Mouse (Mus musculus) CH12.LX (cell line): Measurements from ENCODE around the gene Plekhn1. TPM values are rescaled to one million over a fixed set of nuclear protein-coding genes. Genes with fewer than 3 reads are reported as not detected.

Experiments
- DNase-seq: peaks from one replicate; pipeline ENCODE4 v3.0.0-alpha.2; 2013; ENCODE audit errors: extremely low read depth
- H3K27ac ChIP-seq: 2 replicates; pipeline ENCODE4 v1.5.1; 2012; ENCODE audit warnings: low read depth, mild to moderate bottlenecking, control low read depth, moderate library complexity; ENCODE audit not compliant: insufficient read depth
- H3K27me3 ChIP-seq: replicated peaks from 2 replicates; pipeline ENCODE3; 2012; ENCODE audit warnings: inconsistent platforms
- H3K36me3 ChIP-seq, 2 experiments: replicated peaks in 1 of 2; 2 replicates each; pipeline versions ENCODE3 to v1.6.1; 2012; ENCODE audit warnings: inconsistent platforms in 1 of 2, low read length in 1 of 2, mild to moderate bottlenecking in 1 of 2, mixed read lengths in 1 of 2, moderate library complexity in 1 of 2; ENCODE audit not compliant: control insufficient read depth in 1 of 2, insufficient read depth in 1 of 2
- H3K4me1 ChIP-seq, 2 experiments: 2 replicates each; pipeline ENCODE4 v1.6.1; 2012; ENCODE audit warnings: inconsistent platforms in 1 of 2, moderate library complexity in 1 of 2; ENCODE audit not compliant: insufficient read depth in 2 of 2, control insufficient read depth in 1 of 2
- H3K4me2 ChIP-seq: 2 replicates; pipeline ENCODE4 v1.6.1; 2012; ENCODE audit warnings: low read depth, mild to moderate bottlenecking, control low read depth; ENCODE audit not compliant: poor library complexity, insufficient read depth, severe bottlenecking
- H3K4me3 ChIP-seq, 3 experiments: fragments of 150-350 bp in 1 of 3; sonication (generic) in 1 of 3; replicated peaks in 1 of 3; 2 replicates each; pipeline versions ENCODE3 to v1.5.1; 2011 to 2012; ENCODE audit warnings: low read depth in 2 of 3, low read length in 2 of 3, mild to moderate bottlenecking in 2 of 3, moderate library complexity in 2 of 3, control low read depth in 1 of 3, improper control_type of control experiment in 1 of 3, inconsistent platforms in 1 of 3, mixed read lengths in 1 of 3; ENCODE audit not compliant: poor library complexity in 1 of 3
- H3K79me2 ChIP-seq: replicated peaks from 2 replicates; pipeline ENCODE4 v1.6.1; 2012; ENCODE audit warnings: mild to moderate bottlenecking, moderate library complexity; ENCODE audit not compliant: control insufficient read depth, poor library complexity, insufficient read depth, severe bottlenecking; ENCODE audit errors: extremely low read depth
- H3K9ac ChIP-seq: 2 replicates; pipeline ENCODE4 v1.6.1; 2012; ENCODE audit warnings: low read depth, mild to moderate bottlenecking, control low read depth, moderate library complexity; ENCODE audit not compliant: insufficient read depth
- H3K9me3 ChIP-seq: replicated peaks from 2 replicates; pipeline ENCODE3; 2012; ENCODE audit warnings: low read length, inconsistent platforms, mixed read lengths
- CHD1 ChIP-seq: IDR thresholded peaks from 2 replicates; pipeline ENCODE4 v1.6.1; 2012; ENCODE audit warnings: low read depth, low read length, improper control_type of control experiment, inconsistent platforms
- CHD2 ChIP-seq: IDR thresholded peaks from 2 replicates; pipeline ENCODE4 v1.6.1; 2011; ENCODE audit warnings: low read length, improper control_type of control experiment
- CTCF ChIP-seq, 2 experiments: IDR thresholded peaks in 1 of 2; conservative IDR thresholded peaks in 1 of 2; 2 replicates each; pipeline ENCODE4 v1.5.1; 2011 to 2012; ENCODE audit warnings: low read depth in 2 of 2, low read length in 2 of 2, improper control_type of control experiment in 1 of 2, inconsistent platforms in 1 of 2, mild to moderate bottlenecking in 1 of 2, moderate library complexity in 1 of 2
- E2F4 ChIP-seq: IDR thresholded peaks from 2 replicates; pipeline ENCODE4 v1.6.1; 2011; ENCODE audit warnings: low read depth, low read length, improper control_type of control experiment; ENCODE audit not compliant: insufficient replicate concordance
- EP300 ChIP-seq: IDR thresholded peaks from 2 replicates; pipeline ENCODE4 v1.6.1; 2011; ENCODE audit warnings: low read length, improper control_type of control experiment
- HCFC1 ChIP-seq: IDR thresholded peaks from 2 replicates; pipeline ENCODE4 v1.6.1; 2012; ENCODE audit warnings: low read depth, mild to moderate bottlenecking, inconsistent platforms, low read length, improper control_type of control experiment
- IRF4 ChIP-seq: IDR thresholded peaks from 2 replicates; pipeline ENCODE4 v1.6.1; 2014; ENCODE audit warnings: low read depth, mild to moderate bottlenecking, inconsistent platforms, low read length, improper control_type of control experiment
- JUN ChIP-seq: IDR thresholded peaks from 2 replicates; pipeline ENCODE4 v1.6.1; 2011; ENCODE audit warnings: low read depth, mild to moderate bottlenecking, low read length, improper control_type of control experiment, moderate library complexity; ENCODE audit not compliant: insufficient read depth
- JUND ChIP-seq: conservative IDR thresholded peaks from 2 replicates; pipeline ENCODE4 v1.6.1; 2011; ENCODE audit warnings: low read depth, low read length, improper control_type of control experiment
- KAT2A ChIP-seq: IDR thresholded peaks from 2 replicates; pipeline ENCODE4 v1.6.1; 2012; ENCODE audit warnings: low read length, improper control_type of control experiment, inconsistent platforms; ENCODE audit not compliant: insufficient replicate concordance
- MAFK ChIP-seq: IDR thresholded peaks from 2 replicates; pipeline ENCODE4 v1.6.1; 2011; ENCODE audit warnings: low read length, improper control_type of control experiment; ENCODE audit not compliant: insufficient replicate concordance
- MAX ChIP-seq: IDR thresholded peaks from 2 replicates; pipeline ENCODE4 v1.6.1; 2011; ENCODE audit warnings: low read length, improper control_type of control experiment
- MAZ ChIP-seq: IDR thresholded peaks from 2 replicates; pipeline ENCODE4 v1.6.1; 2012; ENCODE audit warnings: low read depth, mild to moderate bottlenecking, inconsistent platforms, low read length, improper control_type of control experiment, moderate library complexity
- MEF2A ChIP-seq: IDR thresholded peaks from 2 replicates; pipeline ENCODE4 v1.6.1; 2014; ENCODE audit warnings: low read depth, mild to moderate bottlenecking, inconsistent platforms, low read length, improper control_type of control experiment, borderline replicate concordance
- MXI1 ChIP-seq: IDR thresholded peaks from 2 replicates; pipeline ENCODE4 v1.6.1; 2011; ENCODE audit warnings: mild to moderate bottlenecking, low read depth, low read length, improper control_type of control experiment
- NRF1 ChIP-seq: IDR thresholded peaks from 2 replicates; pipeline ENCODE4 v1.6.1; 2014; ENCODE audit warnings: low read depth, mild to moderate bottlenecking, inconsistent platforms, low read length, improper control_type of control experiment, moderate library complexity
- PAX5 ChIP-seq: IDR thresholded peaks from 2 replicates; pipeline ENCODE4 v1.6.1; 2012; ENCODE audit warnings: low read length, inconsistent platforms, mixed read lengths
- POLR2A ChIP-seq: IDR thresholded peaks from 2 replicates; pipeline ENCODE4 v1.6.1; 2011; ENCODE audit warnings: low read depth, mild to moderate bottlenecking, improper control_type of control experiment, low read length
- RAD21 ChIP-seq: IDR thresholded peaks from 2 replicates; pipeline ENCODE4 v1.6.1; 2011; ENCODE audit warnings: low read depth, mild to moderate bottlenecking, low read length, improper control_type of control experiment, moderate library complexity
- SMC3 ChIP-seq: IDR thresholded peaks from 2 replicates; pipeline ENCODE4 v1.6.1; 2011; ENCODE audit warnings: low read depth, low read length, improper control_type of control experiment
- TBP ChIP-seq: conservative IDR thresholded peaks from 2 replicates; pipeline ENCODE4 v1.6.1; 2011; ENCODE audit warnings: low read depth, low read length, improper control_type of control experiment
- TCF12 ChIP-seq: IDR thresholded peaks from 2 replicates; pipeline ENCODE4 v1.6.1; 2014; ENCODE audit warnings: low read depth, mild to moderate bottlenecking, inconsistent platforms, low read length, improper control_type of control experiment
- UBTF ChIP-seq: IDR thresholded peaks from 2 replicates; pipeline ENCODE4 v1.6.1; 2012; ENCODE audit warnings: low read depth, mild to moderate bottlenecking, inconsistent platforms, low read length, improper control_type of control experiment, moderate library complexity
- USF2 ChIP-seq: conservative IDR thresholded peaks from 2 replicates; pipeline ENCODE4 v1.6.1; 2011; ENCODE audit warnings: low read depth, low read length, improper control_type of control experiment
- ZKSCAN1 ChIP-seq: IDR thresholded peaks from 2 replicates; pipeline ENCODE4 v1.6.1; 2012; ENCODE audit warnings: low read depth, inconsistent platforms, low read length, improper control_type of control experiment, borderline replicate concordance
- ZNF384 ChIP-seq: IDR thresholded peaks from 2 replicates; pipeline ENCODE4 v1.6.1; 2012; ENCODE audit warnings: low read depth, low read length, improper control_type of control experiment, inconsistent platforms
- dilution Hi-C: fragments of 300-500 bp; cut with MboI; formaldehyde crosslinking; loops from 2 replicates; pipeline ENCODE4 v1.14.3; 2020; ENCODE audit warnings: low sequenced_read_pairs; ENCODE audit not compliant: extremely low pct_unique_long_range_greater_than_20kb, extremely low pct_ligation_motif_present
- in situ Hi-C: fragments of 300-500 bp; cut with MboI; formaldehyde crosslinking; loops from 3 replicates; pipeline ENCODE4 v1.14.3; 2019; ENCODE audit warnings: low sequenced_read_pairs, low pct_ligation_motif_present, low pct_unique_long_range_greater_than_20kb, mixed read lengths
- polyA plus RNA-seq: library from polyadenylated mRNA; unstranded; fragments of >175 nt; gene quantifications from 2 replicates; pipeline ENCODE4 v1.2.1, GENCODE M21; 2012; ENCODE audit warnings: low read depth; ENCODE audit not compliant: insufficient read length
- total RNA-seq, 2 experiments: library from RNA; depleted of rRNA; stranded (reverse); fragments of 300-350 nt in 1 of 2; fragments of >200 nt in 1 of 2; gene quantifications; 2 replicates each; pipeline ENCODE4 v1.2.3; 2012 to 2014

The Plekhn1 gene
- total and polyA plus RNA-seq, 3 experiments: 3.3 to 9.7 (median 6.5) TPM

- no peak for DNase-seq
- H3K36me3 ChIP-seq: peaks cover 6 to 20% of the 10 kb centered on the region in 2 experiments
- H3K9ac ChIP-seq: no peak overlapping the region
- no peaks in the 10 kb centered on the region for H3K79me2 ChIP-seq
- no peaks in the 10 kb centered on the region for H3K27me3 ChIP-seq
- H3K4me3 ChIP-seq: no peak overlapping the region
- in situ Hi-C loops: no loop called here
- peaks cover 13 to 15% of the 10 kb centered on the region in 2 experiments for H3K4me1 ChIP-seq
- no peak for TF ChIP-seq JUND
- no peak for TF ChIP-seq HCFC1
- no peak for TF ChIP-seq CHD2
- no peak for TF ChIP-seq JUN
- no peak for TF ChIP-seq TCF12
- TF ChIP-seq MXI1: no peak
- no peak for TF ChIP-seq PAX5
- TF ChIP-seq UBTF: no peak
- TF ChIP-seq MAFK: no peak
- no peak for TF ChIP-seq MEF2A
- no peak for TF ChIP-seq POLR2A
- TF ChIP-seq KAT2A: no peak
- no peak for TF ChIP-seq MAZ
- TF ChIP-seq RAD21: no peak
- no peak for TF ChIP-seq TBP
- TF ChIP-seq E2F4: no peak
- TF ChIP-seq, all 38 proteins: peak for 0
- no peaks in the 10 kb centered on the region for H3K9me3 ChIP-seq
- H3K4me2 ChIP-seq: no peak overlapping the region
- dilution Hi-C loops: no loop called here
- no peak overlapping the region for H3K27ac ChIP-seq
These were observed 16.8 kb downstream of the Plekhn1 start for GRCm38 (mm10) chr4:156217838-156218237.

GRCm38 (mm10) chr4:156217022-156217669 is 17.5 kb downstream of the Plekhn1 start:
- Histone ChIP-seq H3K27me3 (no peaks in the 10 kb centered on the region), H3K4me3 (no peak overlapping the region), H3K4me1 (peaks cover 13 to 15% of the 10 kb centered on the region in 2 experiments), H3K9ac (no peak overlapping the region), H3K27ac (no peak overlapping the region), H3K36me3 (peaks cover 0 to 13% of the 10 kb centered on the region in 2 experiments), H3K79me2 (no peaks in the 10 kb centered on the region), H3K4me2 (no peak overlapping the region), H3K9me3 (no peaks in the 10 kb centered on the region)
- in situ Hi-C loops (no loop called here), dilution Hi-C loops (no loop called here)
- TF ChIP-seq CHD2 (no peak), POLR2A (no peak), USF2 (no peak), EP300 (no peak), ZNF384 (no peak), CHD1 (no peak), SMC3 (no peak), CTCF (conservative IDR thresholded peaks at IDR 0.05 in 1 of 2, IDR thresholded peaks at IDR 0.05 in 1 of 2; ENCODE audit: low read depth in 2 of 2, low read length in 2 of 2) (no peak), MAX (no peak), MEF2A (no peak), E2F4 (no peak), NRF1 (no peak), MAZ (no peak), ZKSCAN1 (no peak), IRF4 (no peak)
- DNase-seq: no peak
